Mouse (Mus musculus) G1E (cell line): ENCODE data around the gene U90926. TPM values are rescaled to one million over a fixed set of nuclear protein-coding genes. Genes with fewer than 3 reads are reported as not detected.

Experiments used
- ATAC-seq: 2 replicates; pipeline ENCODE4 v1.8.0; 2016; ENCODE audit warnings: mild to moderate bottlenecking; ENCODE audit not compliant: insufficient number of reproducible peaks, poor library complexity, low FRiP score, severe bottlenecking; ENCODE audit errors: extremely low read depth
- DNase-seq: peaks from one replicate; pipeline ENCODE4 v3.0.0; 2012; ENCODE audit warnings: low spot score
- H3K27me3 ChIP-seq: 2 replicates; pipeline ENCODE4 v1.6.1; 2012; ENCODE audit warnings: mild to moderate bottlenecking, low read length, inconsistent platforms; ENCODE audit not compliant: insufficient read depth
- H3K36me3 ChIP-seq: replicated peaks from 2 replicates; pipeline ENCODE3; 2012; ENCODE audit warnings: mild to moderate bottlenecking, inconsistent platforms
- H3K4me1 ChIP-seq: 2 replicates; pipeline ENCODE4 v1.6.1; 2012; ENCODE audit warnings: low read depth, low read length, inconsistent platforms, mixed read lengths; ENCODE audit not compliant: insufficient read depth
- H3K4me3 ChIP-seq: 2 replicates; pipeline ENCODE4 v1.5.1; 2012; ENCODE audit warnings: low read depth, mild to moderate bottlenecking, inconsistent platforms, low read length, moderate library complexity, mixed read lengths
- H3K9me3 ChIP-seq: replicated peaks from 2 replicates; pipeline ENCODE4 v1.6.1; 2012; ENCODE audit warnings: inconsistent platforms
- CTCF ChIP-seq: IDR thresholded peaks from 2 replicates; pipeline ENCODE4 v1.5.1; 2012; ENCODE audit warnings: low read depth, low read length, inconsistent platforms, mixed read lengths
- GATA1 ChIP-seq: IDR thresholded peaks from 2 replicates; pipeline ENCODE4 v1.6.1; 2012; ENCODE audit warnings: borderline replicate concordance, low read length, inconsistent platforms, mixed read lengths
- GATA2 ChIP-seq: IDR thresholded peaks from 2 replicates; pipeline ENCODE4 v1.6.1; 2012; ENCODE audit warnings: low read depth, low read length, inconsistent platforms, borderline replicate concordance
- POLR2AphosphoS5 ChIP-seq: IDR thresholded peaks from 2 replicates; pipeline ENCODE4 v1.6.1; 2012; ENCODE audit warnings: low read depth, low read length, inconsistent platforms; ENCODE audit not compliant: insufficient replicate concordance
- TAL1 ChIP-seq: conservative IDR thresholded peaks from 2 replicates; pipeline ENCODE4 v1.6.1; 2012; ENCODE audit warnings: low read depth, low read length, inconsistent platforms, mixed read lengths
- polyA plus RNA-seq: library from polyadenylated mRNA; stranded (reverse); fragments of >175 nt; gene quantifications from 2 replicates; pipeline ENCODE4 v1.2.3, GENCODE M21; 2012
- total RNA-seq, 2 experiments: library from RNA; stranded (forward) in 1 of 2; stranded (reverse) in 1 of 2; fragments of 200-1000 nt in 1 of 2; fragments of >200 nt in 1 of 2; fragmentation: Nextera tagmentation in 1 of 2; gene quantifications; 2 replicates each; pipeline ENCODE4 v1.2.3; 2014 to 2017

U90926 gene
- total and polyA plus RNA-seq, 3 experiments: not detected

GRCm38 (mm10) chr5:92188881-92189483 is 26.2 kb downstream of the U90926 start:
- peaks cover 80% of the 10 kb centered on the region for H3K36me3 ChIP-seq
- no peak overlapping the region for H3K4me3 ChIP-seq
- DNase-seq (no peak), ATAC-seq (no peak)
- peaks cover 5% of the 10 kb centered on the region; the same call in 1 of the 2 replicates for H3K9me3 ChIP-seq
- TF ChIP-seq POLR2AphosphoS5: no peak
- no peak for TF ChIP-seq GATA1
- TF ChIP-seq TAL1: no peak
- TF ChIP-seq GATA2: no peak
- TF ChIP-seq CTCF: no peak
- peaks cover 7% of the 10 kb centered on the region; the same call in 1 of the 2 replicates for H3K4me1 ChIP-seq
- no peaks in the 10 kb centered on the region for H3K27me3 ChIP-seq

GRCm38 (mm10) chr5:92183071-92183830 is 32.0 kb downstream of the U90926 start:
- DNase-seq: no peak
- H3K4me3 ChIP-seq: no peak overlapping the region
- peaks cover 6% of the 10 kb centered on the region for H3K4me1 ChIP-seq
- H3K27me3 ChIP-seq: no peaks in the 10 kb centered on the region
- TF ChIP-seq TAL1 (no peak), GATA2 (no peak), CTCF (no peak), POLR2AphosphoS5 (no peak), GATA1 (no peak)
- H3K9me3 ChIP-seq: no peaks in the 10 kb centered on the region
- H3K36me3 ChIP-seq: peaks cover 80% of the 10 kb centered on the region
- no peak; the same call in 1 of the 2 replicates for ATAC-seq

GRCm38 (mm10) chr5:92165976-92166375 is 49.2 kb downstream of the U90926 start:
- Histone ChIP-seq H3K36me3 (peaks cover 81% of the 10 kb centered on the region), H3K4me3 (no peak overlapping the region), H3K27me3 (no peaks in the 10 kb centered on the region), H3K4me1 (no peaks in the 10 kb centered on the region), H3K9me3 (no peaks in the 10 kb centered on the region)
- DNase-seq (no peak), ATAC-seq (no peak)
- no peak for TF ChIP-seq CTCF
- TF ChIP-seq TAL1: no peak
- no peak for TF ChIP-seq GATA2
- no peak for TF ChIP-seq GATA1
- TF ChIP-seq POLR2AphosphoS5: no peak

Other genes starting within 250 kb of the U90926 start
- not detected in 2 replicates for gene Odaph, start 227.9 kb downstream of the U90926 start, total RNA-seq (2014; fragmentation: Nextera tagmentation)
- 0.12 and 0.22 TPM in 2 replicates for gene Odaph, start 227.9 kb downstream of the U90926 start, total RNA-seq (2017)
- gene Odaph, start 227.9 kb downstream of the U90926 start, polyA plus RNA-seq: not detected in 2 replicates
- 0.29 and 1.4 TPM in 2 replicates for gene Cdkl2, start 171.5 kb downstream of the U90926 start, total RNA-seq (2014; fragmentation: Nextera tagmentation)
- 2.9 and 4.3 TPM in 2 replicates for gene Cdkl2, start 171.5 kb downstream of the U90926 start, total RNA-seq (2017)
- gene Cdkl2, start 171.5 kb downstream of the U90926 start, polyA plus RNA-seq: 0.02 TPM in 2 replicates
- 67.6 and 83.1 TPM in 2 replicates for gene G3bp2, start 131.7 kb downstream of the U90926 start, total RNA-seq (2014; fragmentation: Nextera tagmentation)
- gene G3bp2, start 131.7 kb downstream of the U90926 start, total RNA-seq (2017): 89.8 and 101 TPM in 2 replicates
- gene G3bp2, start 131.7 kb downstream of the U90926 start, polyA plus RNA-seq: 13.4 and 16.8 TPM in 2 replicates
- 50.5 and 52.5 TPM in 2 replicates for gene Uso1, start 77.5 kb downstream of the U90926 start, total RNA-seq (2014; fragmentation: Nextera tagmentation)
- gene Uso1, start 77.5 kb downstream of the U90926 start, total RNA-seq (2017): 21.3 and 21.9 TPM in 2 replicates
- gene Uso1, start 77.5 kb downstream of the U90926 start, polyA plus RNA-seq: 20.7 and 39.7 TPM in 2 replicates
- not detected in 2 replicates for gene Ppef2, start 40.9 kb upstream of the U90926 start, total RNA-seq (2014; fragmentation: Nextera tagmentation)
- gene Ppef2, start 40.9 kb upstream of the U90926 start, total RNA-seq (2017): 0.05 and 0.17 TPM in 2 replicates
- gene Ppef2, start 40.9 kb upstream of the U90926 start, polyA plus RNA-seq: not detected in 2 replicates
- 13.1 and 22.4 TPM in 2 replicates for gene Naaa, start 62.8 kb upstream of the U90926 start, total RNA-seq (2014; fragmentation: Nextera tagmentation)
- 15.1 and 17.5 TPM in 2 replicates for gene Naaa, start 62.8 kb upstream of the U90926 start, total RNA-seq (2017)
- gene Naaa, start 62.8 kb upstream of the U90926 start, polyA plus RNA-seq: 6.9 and 7.8 TPM in 2 replicates
- 76.9 and 85.3 TPM in 2 replicates for gene Sdad1, start 95.1 kb upstream of the U90926 start, total RNA-seq (2014; fragmentation: Nextera tagmentation)
- 66.0 and 76.9 TPM in 2 replicates for gene Sdad1, start 95.1 kb upstream of the U90926 start, total RNA-seq (2017)
- gene Sdad1, start 95.1 kb upstream of the U90926 start, polyA plus RNA-seq: 62.6 and 83.4 TPM in 2 replicates
- gene Cxcl9, start 112.7 kb upstream of the U90926 start, total RNA-seq (2014; fragmentation: Nextera tagmentation): not detected in 2 replicates
- 0.06 TPM in 1 of 2 replicates, not detected in the other for gene Cxcl9, start 112.7 kb upstream of the U90926 start, total RNA-seq (2017)
- gene Cxcl9, start 112.7 kb upstream of the U90926 start, polyA plus RNA-seq: not detected in 2 replicates
- gene Art3, start 116.4 kb upstream of the U90926 start, total RNA-seq (2014; fragmentation: Nextera tagmentation): not detected in 2 replicates
- 0.22 TPM in 1 of 2 replicates, not detected in the other for gene Art3, start 116.4 kb upstream of the U90926 start, total RNA-seq (2017)
- gene Art3, start 116.4 kb upstream of the U90926 start, polyA plus RNA-seq: not detected in 2 replicates
- not detected in 2 replicates for gene Cxcl10, start 133.5 kb upstream of the U90926 start, total RNA-seq (2014; fragmentation: Nextera tagmentation)
- 0.05 and 0.35 TPM in 2 replicates for gene Cxcl10, start 133.5 kb upstream of the U90926 start, total RNA-seq (2017)
- gene Cxcl10, start 133.5 kb upstream of the U90926 start, polyA plus RNA-seq: not detected in 2 replicates
- gene Nup54, start 219.8 kb upstream of the U90926 start, total RNA-seq (2014; fragmentation: Nextera tagmentation): 97.6 and 119 TPM in 2 replicates
- 90.7 and 101 TPM in 2 replicates for gene Nup54, start 219.8 kb upstream of the U90926 start, total RNA-seq (2017)
- 19.8 and 34.0 TPM in 2 replicates for gene Nup54, start 219.8 kb upstream of the U90926 start, polyA plus RNA-seq